Mouse (Mus musculus) G1E (cell line): Measurements from ENCODE around the gene Coro2a. TPM values are rescaled to one million over a fixed set of nuclear protein-coding genes. Genes with fewer than 3 reads are reported as not detected.

Source experiments
- ATAC-seq: 2 replicates; pipeline ENCODE4 v1.8.0; 2016; ENCODE audit warnings: mild to moderate bottlenecking; ENCODE audit not compliant: insufficient number of reproducible peaks, poor library complexity, low FRiP score, severe bottlenecking; ENCODE audit errors: extremely low read depth
- DNase-seq: peaks from one replicate; pipeline ENCODE4 v3.0.0; 2012; ENCODE audit warnings: low spot score
- H3K27me3 ChIP-seq: 2 replicates; pipeline ENCODE4 v1.6.1; 2012; ENCODE audit warnings: mild to moderate bottlenecking, low read length, inconsistent platforms; ENCODE audit not compliant: insufficient read depth
- H3K36me3 ChIP-seq: replicated peaks from 2 replicates; pipeline ENCODE3; 2012; ENCODE audit warnings: mild to moderate bottlenecking, inconsistent platforms
- H3K4me1 ChIP-seq: 2 replicates; pipeline ENCODE4 v1.6.1; 2012; ENCODE audit warnings: low read depth, low read length, inconsistent platforms, mixed read lengths; ENCODE audit not compliant: insufficient read depth
- H3K4me3 ChIP-seq: 2 replicates; pipeline ENCODE4 v1.5.1; 2012; ENCODE audit warnings: low read depth, mild to moderate bottlenecking, inconsistent platforms, low read length, moderate library complexity, mixed read lengths
- H3K9me3 ChIP-seq: replicated peaks from 2 replicates; pipeline ENCODE4 v1.6.1; 2012; ENCODE audit warnings: inconsistent platforms
- CTCF ChIP-seq: IDR thresholded peaks from 2 replicates; pipeline ENCODE4 v1.5.1; 2012; ENCODE audit warnings: low read depth, low read length, inconsistent platforms, mixed read lengths
- GATA1 ChIP-seq: IDR thresholded peaks from 2 replicates; pipeline ENCODE4 v1.6.1; 2012; ENCODE audit warnings: borderline replicate concordance, low read length, inconsistent platforms, mixed read lengths
- GATA2 ChIP-seq: IDR thresholded peaks from 2 replicates; pipeline ENCODE4 v1.6.1; 2012; ENCODE audit warnings: low read depth, low read length, inconsistent platforms, borderline replicate concordance
- POLR2AphosphoS5 ChIP-seq: IDR thresholded peaks from 2 replicates; pipeline ENCODE4 v1.6.1; 2012; ENCODE audit warnings: low read depth, low read length, inconsistent platforms; ENCODE audit not compliant: insufficient replicate concordance
- TAL1 ChIP-seq: conservative IDR thresholded peaks from 2 replicates; pipeline ENCODE4 v1.6.1; 2012; ENCODE audit warnings: low read depth, low read length, inconsistent platforms, mixed read lengths
- polyA plus RNA-seq: library from polyadenylated mRNA; stranded (reverse); fragments of >175 nt; gene quantifications from 2 replicates; pipeline ENCODE4 v1.2.3, GENCODE M21; 2012
- total RNA-seq, 2 experiments: library from RNA; stranded (forward) in 1 of 2; stranded (reverse) in 1 of 2; fragments of 200-1000 nt in 1 of 2; fragments of >200 nt in 1 of 2; fragmentation: Nextera tagmentation in 1 of 2; gene quantifications; 2 replicates each; pipeline ENCODE4 v1.2.3; 2014 to 2017

Gene Coro2a
- total and polyA plus RNA-seq, 3 experiments = 79.5 to 501 (median 158) TPM

DNA sequence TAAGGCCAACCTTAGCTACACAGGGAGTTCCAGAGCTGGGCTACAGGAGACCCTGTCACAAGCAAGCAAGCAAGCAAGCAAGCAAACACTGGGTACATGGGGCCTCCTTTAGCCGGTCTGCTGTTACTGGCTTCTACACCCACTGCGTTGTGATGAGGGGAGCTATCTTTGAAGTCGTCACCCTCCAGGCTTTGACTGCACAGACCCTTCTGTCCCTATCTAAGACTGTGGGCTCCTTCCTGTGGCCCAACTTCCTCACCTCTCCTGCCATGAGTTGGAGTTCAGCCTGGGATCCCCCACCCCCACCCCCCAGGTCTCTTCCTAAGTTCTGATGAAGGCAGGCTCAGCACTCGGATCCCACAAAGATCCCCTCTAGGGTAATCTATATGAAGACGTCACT is 40.0 kb downstream of the Coro2a start:
- no peak for DNase-seq
- TF ChIP-seq TAL1 = no peak
- TF ChIP-seq POLR2AphosphoS5 = no peak
- no peak for TF ChIP-seq CTCF
- TF ChIP-seq GATA1 = no peak
- no peak for TF ChIP-seq GATA2
- H3K4me1 ChIP-seq = peaks cover 94% of the 10 kb centered on the region

DNA sequence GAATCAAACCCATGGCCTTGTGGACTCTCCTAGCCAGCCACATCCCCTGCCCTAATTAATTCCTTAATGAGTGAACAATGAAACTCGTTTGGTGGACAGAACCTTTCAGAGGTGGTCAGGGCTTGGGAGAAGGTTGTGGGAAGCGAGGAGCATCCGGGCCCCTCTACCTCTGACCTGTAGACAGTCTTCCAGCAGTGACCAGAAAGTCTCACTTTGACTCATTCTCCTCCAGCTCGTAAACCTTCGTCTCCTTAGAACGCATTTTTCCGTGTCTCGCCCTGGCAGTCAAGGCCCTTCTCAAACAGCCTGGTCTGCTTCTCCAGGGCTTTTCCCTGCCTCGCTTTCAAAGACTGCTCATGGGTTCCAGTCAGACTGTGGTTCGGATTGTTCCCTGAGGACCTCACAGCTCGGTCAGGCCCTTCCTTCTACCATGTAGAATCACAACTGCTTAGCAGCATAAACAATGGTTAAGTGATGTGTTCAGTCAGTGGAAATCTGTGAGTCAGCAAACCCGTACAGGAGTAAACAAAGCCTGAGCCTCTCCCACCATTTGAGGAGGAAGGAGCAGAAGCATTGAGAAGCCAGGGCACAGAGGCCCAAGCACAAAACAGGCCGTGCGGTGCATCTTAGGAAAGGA is 41.8 kb downstream of the Coro2a start:
- no peak overlapping the region for H3K4me3 ChIP-seq
- H3K36me3 ChIP-seq = peaks cover 95% of the 10 kb centered on the region
- no peaks in the 10 kb centered on the region for H3K27me3 ChIP-seq
- DNase-seq (no peak), ATAC-seq (no peak)
- peaks cover 94% of the 10 kb centered on the region for H3K4me1 ChIP-seq
- no peaks in the 10 kb centered on the region for H3K9me3 ChIP-seq
- no peak for TF ChIP-seq POLR2AphosphoS5
- no peak for TF ChIP-seq GATA1
- TF ChIP-seq CTCF = no peak
- TF ChIP-seq TAL1 = no peak
- no peak for TF ChIP-seq GATA2

More for the DNA sequence above, 40.0 kb downstream of the Coro2a start:
- no peaks in the 10 kb centered on the region for H3K9me3 ChIP-seq
- no peaks in the 10 kb centered on the region for H3K27me3 ChIP-seq
- peaks cover 94% of the 10 kb centered on the region for H3K36me3 ChIP-seq
- ATAC-seq = no peak
- H3K4me3 ChIP-seq = no peak overlapping the region

DNA sequence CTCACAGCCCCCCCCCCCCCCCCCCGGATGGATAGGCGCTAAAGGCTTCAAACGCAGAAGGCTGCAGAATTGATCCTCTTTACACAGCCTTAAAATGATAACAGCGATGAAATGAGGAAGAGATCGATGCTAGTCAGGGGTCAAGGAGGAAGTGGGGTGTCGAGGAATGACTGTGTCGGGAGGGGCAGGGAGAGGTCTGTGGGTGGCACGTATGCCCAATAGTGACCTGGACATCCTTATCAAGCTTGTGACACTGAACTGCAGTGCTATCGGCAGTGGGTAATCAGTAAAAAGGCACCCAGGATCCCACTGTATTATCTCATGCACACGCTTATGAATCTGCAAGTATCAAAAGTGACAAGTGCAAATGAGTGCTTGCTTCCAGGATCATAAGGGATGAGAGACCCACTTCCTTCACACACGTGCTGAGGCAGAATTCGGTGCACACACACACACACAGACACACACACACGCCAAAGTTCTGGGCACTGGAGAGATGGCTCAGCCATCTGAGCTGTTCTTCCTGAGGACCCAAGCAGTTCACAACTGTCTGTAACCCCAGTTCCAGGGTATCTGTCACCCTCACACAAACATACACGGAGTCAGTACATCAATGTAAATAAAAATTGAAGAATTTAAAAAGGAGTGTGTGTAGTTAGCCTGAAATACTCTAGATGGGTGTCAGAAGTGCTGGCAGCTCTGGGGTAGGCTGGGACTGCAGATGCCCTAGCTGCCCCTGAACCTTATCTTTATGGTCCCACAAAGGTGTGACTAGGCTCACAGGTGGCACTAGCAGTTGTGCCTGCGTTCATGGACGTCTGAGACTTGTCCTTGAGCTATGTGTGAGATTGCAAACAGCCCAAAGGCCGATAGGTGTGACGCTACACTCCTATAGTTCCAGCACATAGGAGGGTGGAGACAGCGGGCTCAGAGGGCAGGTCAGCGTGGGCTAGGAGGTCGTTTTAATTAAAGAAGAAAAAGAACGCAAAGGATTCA is 43.0 kb downstream of the Coro2a start:
- no peak for TF ChIP-seq GATA2
- TF ChIP-seq TAL1 = peak; percentile 36; the same call in 1 of the 2 replicates
- TF ChIP-seq CTCF = no peak
- no peak for TF ChIP-seq GATA1
- no peak for TF ChIP-seq POLR2AphosphoS5
- peaks cover 95% of the 10 kb centered on the region for H3K36me3 ChIP-seq
- H3K9me3 ChIP-seq = no peaks in the 10 kb centered on the region
- peak overlapping the region; percentile 56; the same call in 1 of the 2 replicates for H3K4me3 ChIP-seq
- H3K27me3 ChIP-seq = no peaks in the 10 kb centered on the region
- ATAC-seq = peak; percentile 82
- H3K4me1 ChIP-seq = peaks cover 94% of the 10 kb centered on the region
- DNase-seq = peak; percentile 53

DNA sequence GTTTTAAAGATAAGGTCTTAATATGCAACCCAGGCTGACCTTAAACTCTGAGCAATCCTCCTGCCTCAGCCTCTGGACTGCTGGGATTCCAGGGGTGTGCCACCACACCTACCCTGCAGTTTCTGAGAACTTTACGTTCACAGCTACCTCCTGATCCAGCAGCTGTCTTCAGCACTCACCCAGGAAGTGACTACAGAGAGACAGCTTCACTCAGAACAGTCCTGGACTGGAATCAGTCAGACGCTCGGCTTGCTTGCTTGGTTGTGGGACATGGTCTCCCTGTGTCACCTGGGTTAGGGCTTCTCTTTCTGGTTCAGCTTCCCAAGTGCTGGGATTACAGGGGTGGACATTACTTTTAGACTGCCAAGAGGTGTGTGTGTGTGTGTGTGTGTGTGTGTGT is 45.1 kb downstream of the Coro2a start:
- DNase-seq = no peak
- no peaks in the 10 kb centered on the region for H3K9me3 ChIP-seq
- TF ChIP-seq CTCF (no peak), GATA1 (no peak), POLR2AphosphoS5 (no peak), GATA2 (no peak), TAL1 (no peak)
- no peaks in the 10 kb centered on the region for H3K27me3 ChIP-seq
- no peak overlapping the region; the same call in 1 of the 2 replicates for H3K4me3 ChIP-seq
- no peak for ATAC-seq
- peaks cover 89% of the 10 kb centered on the region for H3K4me1 ChIP-seq
- H3K36me3 ChIP-seq = peaks cover 91% of the 10 kb centered on the region

DNA sequence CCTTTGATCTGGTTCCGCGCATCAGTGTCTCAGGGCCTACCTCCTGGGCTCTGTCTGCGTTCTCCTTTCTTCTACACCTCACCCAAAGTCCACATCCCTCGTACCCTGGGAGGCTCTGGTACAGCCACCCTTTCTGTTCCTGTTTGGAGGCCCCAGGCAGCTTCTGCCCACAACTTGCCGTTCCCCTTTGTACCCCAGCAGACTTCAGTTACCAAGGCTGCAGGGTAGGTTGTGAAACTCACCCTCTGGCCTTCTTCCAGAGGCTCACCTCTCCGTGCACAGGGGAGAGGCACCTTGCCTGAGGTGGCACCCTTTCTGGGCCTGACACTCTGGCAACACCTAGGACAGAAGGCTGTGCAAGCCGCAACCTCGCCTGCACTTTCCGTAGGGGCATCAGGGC is 46.2 kb downstream of the Coro2a start:
- TF ChIP-seq GATA2 = no peak
- no peak for TF ChIP-seq GATA1
- TF ChIP-seq TAL1 = no peak
- no peak for TF ChIP-seq CTCF
- TF ChIP-seq POLR2AphosphoS5 = no peak
- no peak for ATAC-seq
- no peaks in the 10 kb centered on the region for H3K9me3 ChIP-seq
- no peaks in the 10 kb centered on the region for H3K27me3 ChIP-seq
- peaks cover 92% of the 10 kb centered on the region for H3K36me3 ChIP-seq
- H3K4me3 ChIP-seq = peak overlapping the region; percentile 44; the same call in 1 of the 2 replicates
- DNase-seq = no peak
- H3K4me1 ChIP-seq = peaks cover 94% of the 10 kb centered on the region
